Mouse (Mus musculus) forebrain, embryonic 12.5 days (tissue): ENCODE results near the gene Scarf2. TPM values are rescaled to one million over a fixed set of nuclear protein-coding genes. Genes with fewer than 3 reads are reported as not detected.

Experiments used
- ATAC-seq: fragments of 200-750 bp; cut with Nextera tagmentation; 2 replicates; pipeline ENCODE4 v1.8.0; 2017; ENCODE audit warnings: moderate TSS enrichment; ENCODE audit not compliant: low FRiP score
- H3K27ac ChIP-seq: fragments of 300-500 bp; sonication (generic); 2 replicates; pipeline ENCODE4 v1.5.1; 2016; ENCODE audit warnings: mild to moderate bottlenecking
- H3K27me3 ChIP-seq: fragments of 300-500 bp; sonication (generic); 2 replicates; pipeline ENCODE4 v1.6.1; 2016; ENCODE audit warnings: mild to moderate bottlenecking
- H3K36me3 ChIP-seq: fragments of 300-500 bp; sonication (generic); replicated peaks from 2 replicates; pipeline ENCODE4 v1.6.1; 2016; ENCODE audit warnings: mild to moderate bottlenecking
- H3K4me1 ChIP-seq: fragments of 300-500 bp; sonication (generic); 2 replicates; pipeline ENCODE4 v1.6.1; 2016
- H3K4me2 ChIP-seq: fragments of 300-500 bp; sonication (generic); 2 replicates; pipeline ENCODE4 v1.6.1; 2016; ENCODE audit warnings: mild to moderate bottlenecking, moderate library complexity
- H3K4me3 ChIP-seq: fragments of 300-500 bp; sonication (generic); replicated peaks from 2 replicates; pipeline ENCODE4 v1.5.1; 2016; ENCODE audit warnings: mild to moderate bottlenecking
- H3K9ac ChIP-seq: fragments of 300-500 bp; sonication (generic); 2 replicates; pipeline ENCODE4 v1.6.1; 2016; ENCODE audit warnings: mild to moderate bottlenecking
- H3K9me3 ChIP-seq: fragments of 300-500 bp; sonication (generic); 2 replicates; pipeline ENCODE4 v1.6.1; 2016
- WGBS: fragments of 180-500 bp; shearing (Covaris S2); methylation state at CpG from one replicate; pipeline ENCODE4 v1.1.7; 2016; 5-methylcytosine and 5-hydroxymethylcytosine counted together
- polyA plus RNA-seq: library from polyadenylated mRNA; unstranded; fragments of >200 nt; fragmentation: Nextera tagmentation; extraction: Ambion mirVana; gene quantifications from 2 replicates; pipeline ENCODE4 v1.2.1, GENCODE M21; 2016

Scarf2 gene
- polyA plus RNA-seq, 1 experiment from 2014 or later: 7.3 TPM

DNA sequence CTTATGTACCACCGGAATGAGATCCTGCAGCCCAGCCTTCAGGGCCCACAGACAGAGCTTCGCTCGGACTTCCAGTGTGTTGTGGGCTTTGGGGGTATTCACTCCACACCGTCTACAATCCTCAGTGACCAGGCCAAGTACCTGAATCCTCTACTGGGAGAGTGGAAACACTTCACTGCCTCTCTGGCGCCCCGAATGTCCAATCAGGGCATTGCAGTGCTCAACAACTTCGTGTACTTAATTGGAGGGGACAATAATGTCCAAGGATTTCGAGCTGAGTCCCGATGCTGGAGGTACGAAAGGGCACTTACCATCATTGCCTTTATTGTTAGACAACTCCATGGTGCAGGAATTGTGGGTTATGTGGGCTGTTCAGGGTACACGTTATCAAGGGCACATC is 20.3 kb upstream of the Scarf2 start:
- Histone ChIP-seq H3K4me2 (no peak overlapping the region), H3K27me3 (no peaks in the 10 kb centered on the region), H3K4me3 (no peak overlapping the region), H3K36me3 (peaks cover 70% of the 10 kb centered on the region), H3K27ac (no peak overlapping the region), H3K9ac (no peak overlapping the region), H3K9me3 (no peaks in the 10 kb centered on the region), H3K4me1 (no peaks in the 10 kb centered on the region)
- no peak for ATAC-seq
- 65% methylated on average over 11 of the region's 11 CpGs for WGBS

DNA sequence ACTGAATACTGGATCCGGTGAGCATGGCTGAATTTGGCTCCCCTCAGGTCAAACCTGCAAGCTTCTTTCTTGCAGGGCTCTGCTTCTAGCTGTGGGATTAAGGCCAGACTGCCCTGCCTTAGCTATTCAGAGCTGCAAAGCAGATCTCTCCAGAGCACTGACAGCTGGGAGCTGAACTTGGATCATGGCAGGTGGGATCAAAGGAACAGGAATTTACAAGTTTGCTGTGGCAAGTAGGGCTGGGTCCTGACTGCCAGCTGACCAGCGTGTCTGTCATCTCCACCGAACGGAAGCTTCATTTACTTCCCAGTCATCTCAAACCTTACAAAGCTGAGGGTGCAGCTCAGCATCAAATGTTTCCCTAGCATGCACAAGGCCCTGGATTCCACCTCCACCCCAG is 18.9 kb upstream of the Scarf2 start:
- Histone ChIP-seq H3K4me1 (no peaks in the 10 kb centered on the region), H3K9ac (no peak overlapping the region), H3K27ac (no peak overlapping the region), H3K36me3 (peaks cover 65% of the 10 kb centered on the region), H3K4me2 (no peak overlapping the region), H3K4me3 (no peak overlapping the region), H3K27me3 (no peaks in the 10 kb centered on the region), H3K9me3 (no peaks in the 10 kb centered on the region)
- 85% methylated on average over 4 of the region's 4 CpGs for WGBS
- no peak for ATAC-seq

DNA sequence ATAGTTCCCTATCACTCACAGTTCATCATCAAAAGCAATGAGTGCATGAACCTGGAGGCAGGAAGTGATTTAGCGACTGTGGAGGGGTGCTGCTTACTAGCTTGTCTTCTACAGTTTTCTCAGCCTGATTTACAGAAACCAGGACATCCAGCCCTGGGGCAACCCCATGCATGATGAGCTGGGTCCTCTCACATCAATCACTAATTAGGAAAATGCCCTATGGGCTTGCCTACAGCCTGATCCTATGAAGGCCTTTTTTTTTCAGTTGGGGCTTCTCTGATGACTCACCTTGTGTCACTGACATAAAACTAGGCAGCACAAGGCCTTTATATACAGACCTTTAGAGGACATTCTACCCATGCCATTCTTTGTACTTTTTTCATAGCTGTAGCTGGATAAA is 17.4 kb upstream of the Scarf2 start:
- no peaks in the 10 kb centered on the region for H3K27me3 ChIP-seq
- ATAC-seq: no peak
- no peak overlapping the region for H3K27ac ChIP-seq
- no peaks in the 10 kb centered on the region for H3K4me1 ChIP-seq
- H3K9ac ChIP-seq: no peak overlapping the region
- no peak overlapping the region for H3K4me3 ChIP-seq
- peaks cover 70% of the 10 kb centered on the region for H3K36me3 ChIP-seq
- H3K9me3 ChIP-seq: no peaks in the 10 kb centered on the region
- 85% methylated on average over 1 of the region's 1 CpGs for WGBS
- H3K4me2 ChIP-seq: no peak overlapping the region

DNA sequence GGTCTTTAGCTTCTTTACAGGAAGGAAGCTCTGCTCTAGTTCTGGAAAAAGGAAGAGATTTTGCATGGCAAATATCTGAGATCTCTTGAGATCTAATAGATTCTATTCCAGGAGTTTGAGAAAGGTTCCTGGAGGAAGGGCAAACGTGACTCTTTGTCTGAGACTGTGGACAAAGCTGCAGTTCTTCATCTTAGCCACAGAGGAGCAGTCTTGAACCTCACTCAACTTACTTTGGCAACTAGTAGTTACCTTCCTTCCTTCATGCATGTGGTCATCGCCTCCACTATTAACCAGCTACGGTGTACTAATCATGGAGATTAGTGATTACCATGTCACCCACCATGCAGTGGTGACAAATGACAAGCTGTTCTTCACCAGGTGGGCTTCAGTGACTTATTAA is 11.7 kb upstream of the Scarf2 start:
- Histone ChIP-seq H3K9ac (no peak overlapping the region), H3K4me3 (no peak overlapping the region), H3K4me1 (no peaks in the 10 kb centered on the region), H3K27me3 (no peaks in the 10 kb centered on the region), H3K36me3 (peaks cover 74% of the 10 kb centered on the region), H3K4me2 (no peak overlapping the region), H3K27ac (no peak overlapping the region), H3K9me3 (no peaks in the 10 kb centered on the region)
- no peak for ATAC-seq
- 55% methylated on average over 3 of the region's 3 CpGs for WGBS

DNA sequence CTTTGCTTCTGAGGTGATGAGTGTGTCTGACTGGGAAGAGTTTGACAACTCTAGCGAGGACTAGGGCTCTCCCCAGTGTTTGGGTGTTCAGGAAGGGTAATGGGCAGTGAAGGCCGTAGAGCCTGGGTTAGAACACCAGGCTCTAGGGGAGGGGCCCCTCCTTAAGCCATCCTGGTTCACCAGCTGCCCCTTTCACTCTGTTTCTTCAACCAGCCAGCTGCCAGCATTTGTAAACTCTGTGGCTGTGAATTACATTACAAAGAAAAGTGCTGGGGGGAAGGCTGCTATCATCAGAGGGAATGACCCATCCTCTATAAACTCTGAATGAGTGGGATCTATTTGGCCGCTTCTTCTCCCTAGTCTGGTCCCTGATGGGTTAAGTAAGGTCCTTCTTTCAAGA is 4.4 kb upstream of the Scarf2 start:
- H3K27ac ChIP-seq: no peak overlapping the region
- no peak overlapping the region for H3K4me3 ChIP-seq
- H3K4me2 ChIP-seq: no peak overlapping the region
- H3K27me3 ChIP-seq: peaks cover 30% of the 10 kb centered on the region
- H3K4me1 ChIP-seq: peaks cover 11% of the 10 kb centered on the region
- no peak for ATAC-seq
- 71% methylated on average over 3 of the region's 3 CpGs for WGBS
- H3K9ac ChIP-seq: no peak overlapping the region
- H3K9me3 ChIP-seq: no peaks in the 10 kb centered on the region
- peaks cover 52% of the 10 kb centered on the region for H3K36me3 ChIP-seq

DNA sequence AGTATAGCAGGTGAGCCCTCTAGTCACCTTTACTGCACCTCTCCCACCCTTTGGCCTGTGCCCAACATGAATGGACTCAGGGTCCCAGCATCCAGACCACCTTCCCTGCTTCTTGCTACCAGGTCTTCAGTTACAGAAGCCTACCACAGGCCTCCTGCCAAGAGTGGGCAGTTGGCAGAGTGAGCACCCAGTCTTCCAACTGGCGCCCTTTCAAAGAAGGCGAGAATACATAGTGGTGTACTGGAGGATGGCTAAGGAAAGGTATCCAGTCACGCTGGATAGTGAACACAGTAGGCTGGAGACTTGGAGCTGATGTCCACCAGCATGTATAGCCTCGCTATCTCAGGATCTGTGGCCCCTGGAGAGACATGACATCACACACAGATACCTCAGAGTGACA is 3.0 kb upstream of the Scarf2 start:
- peaks cover 43% of the 10 kb centered on the region for H3K27me3 ChIP-seq
- WGBS: 86% methylated on average over 4 of the region's 4 CpGs
- no peak overlapping the region for H3K27ac ChIP-seq
- H3K9me3 ChIP-seq: no peaks in the 10 kb centered on the region
- H3K9ac ChIP-seq: no peak overlapping the region
- peaks cover 22% of the 10 kb centered on the region for H3K4me1 ChIP-seq
- no peak overlapping the region for H3K4me2 ChIP-seq
- no peak for ATAC-seq
- peaks cover 45% of the 10 kb centered on the region for H3K36me3 ChIP-seq
- H3K4me3 ChIP-seq: no peak overlapping the region

DNA sequence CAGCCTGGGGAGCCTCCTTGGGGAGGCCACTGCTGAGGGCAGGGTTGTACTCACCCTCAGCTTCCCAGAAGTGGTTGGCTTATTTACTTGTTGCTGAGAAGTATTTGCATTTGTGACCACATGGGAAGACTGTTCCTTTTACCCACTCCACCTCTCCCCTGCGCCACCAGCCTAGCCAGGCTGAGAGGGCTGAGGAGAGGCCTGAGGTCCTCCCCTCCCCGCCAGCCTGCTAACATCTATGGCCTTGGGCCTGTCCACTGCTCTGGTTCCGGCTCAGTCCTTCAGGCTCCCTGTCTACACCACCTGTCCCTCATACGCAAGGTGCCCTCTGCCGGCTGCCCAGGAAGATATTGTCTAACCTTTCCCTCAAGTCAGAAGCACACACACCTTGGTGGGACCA is 1.4 kb upstream of the Scarf2 start:
- Histone ChIP-seq H3K9me3 (no peaks in the 10 kb centered on the region), H3K27ac (no peak overlapping the region), H3K4me3 (no peak overlapping the region), H3K4me1 (peaks cover 22% of the 10 kb centered on the region), H3K4me2 (no peak overlapping the region), H3K27me3 (peaks cover 59% of the 10 kb centered on the region), H3K36me3 (peaks cover 31% of the 10 kb centered on the region), H3K9ac (no peak overlapping the region)
- WGBS: 61% methylated on average over 5 of the region's 5 CpGs
- ATAC-seq: no peak

DNA sequence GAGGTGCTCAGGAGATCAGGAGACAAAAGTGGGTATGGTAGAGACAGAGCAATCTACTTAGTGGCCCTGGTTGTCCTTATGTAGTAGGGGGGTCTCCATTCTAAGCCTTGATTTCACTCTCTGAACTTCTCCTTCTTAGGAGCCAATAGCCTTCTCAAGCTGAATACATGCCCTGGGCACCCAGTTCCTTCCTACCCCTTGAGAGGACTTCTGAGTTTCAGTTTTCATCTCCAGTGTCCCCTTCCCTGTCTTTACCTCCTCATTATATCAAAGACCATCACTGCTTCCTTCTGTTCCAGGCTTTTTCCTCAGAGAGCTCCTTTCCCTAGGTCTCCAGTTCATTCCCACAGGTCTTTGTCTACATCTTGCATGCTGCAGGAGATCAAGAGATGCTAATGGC is 563 bp upstream of the Scarf2 start:
- Histone ChIP-seq H3K4me2 (peak overlapping the region; percentile 86), H3K4me1 (peaks cover 22% of the 10 kb centered on the region), H3K9me3 (no peaks in the 10 kb centered on the region), H3K27ac (no peak overlapping the region), H3K36me3 (peaks cover 23% of the 10 kb centered on the region), H3K9ac (peak overlapping the region; percentile 70; the same call in 1 of the 2 replicates), H3K27me3 (peaks cover 68% of the 10 kb centered on the region), H3K4me3 (peak overlapping the region; percentile 50)
- ATAC-seq: no peak

DNA sequence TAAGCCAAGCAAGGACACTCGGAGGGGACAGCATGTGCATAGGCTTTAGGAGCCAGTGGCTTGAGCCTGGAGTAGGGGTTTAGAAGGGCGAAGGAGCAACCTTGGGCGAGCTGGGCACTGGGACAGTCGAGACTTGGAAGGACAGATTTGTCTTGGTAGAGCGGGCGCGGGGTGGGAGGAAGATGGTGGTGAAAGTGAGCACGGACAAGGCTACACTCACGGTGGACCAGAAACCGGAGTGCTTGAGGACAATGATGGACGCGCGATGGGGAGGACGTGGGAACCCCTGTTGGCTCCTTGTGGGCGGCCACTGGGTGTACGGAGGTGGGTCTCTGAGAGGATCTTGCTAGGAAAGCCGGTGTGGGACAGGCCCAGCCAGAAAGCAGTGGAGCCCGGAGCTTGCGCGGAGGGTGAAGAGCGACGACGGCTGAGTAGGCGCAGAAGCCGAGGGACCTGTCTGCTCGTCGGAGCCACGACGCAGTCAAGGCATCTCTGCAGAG is 780 bp downstream of the Scarf2 start:
- 4% methylated on average over 29 of the region's 29 CpGs for WGBS

DNA sequence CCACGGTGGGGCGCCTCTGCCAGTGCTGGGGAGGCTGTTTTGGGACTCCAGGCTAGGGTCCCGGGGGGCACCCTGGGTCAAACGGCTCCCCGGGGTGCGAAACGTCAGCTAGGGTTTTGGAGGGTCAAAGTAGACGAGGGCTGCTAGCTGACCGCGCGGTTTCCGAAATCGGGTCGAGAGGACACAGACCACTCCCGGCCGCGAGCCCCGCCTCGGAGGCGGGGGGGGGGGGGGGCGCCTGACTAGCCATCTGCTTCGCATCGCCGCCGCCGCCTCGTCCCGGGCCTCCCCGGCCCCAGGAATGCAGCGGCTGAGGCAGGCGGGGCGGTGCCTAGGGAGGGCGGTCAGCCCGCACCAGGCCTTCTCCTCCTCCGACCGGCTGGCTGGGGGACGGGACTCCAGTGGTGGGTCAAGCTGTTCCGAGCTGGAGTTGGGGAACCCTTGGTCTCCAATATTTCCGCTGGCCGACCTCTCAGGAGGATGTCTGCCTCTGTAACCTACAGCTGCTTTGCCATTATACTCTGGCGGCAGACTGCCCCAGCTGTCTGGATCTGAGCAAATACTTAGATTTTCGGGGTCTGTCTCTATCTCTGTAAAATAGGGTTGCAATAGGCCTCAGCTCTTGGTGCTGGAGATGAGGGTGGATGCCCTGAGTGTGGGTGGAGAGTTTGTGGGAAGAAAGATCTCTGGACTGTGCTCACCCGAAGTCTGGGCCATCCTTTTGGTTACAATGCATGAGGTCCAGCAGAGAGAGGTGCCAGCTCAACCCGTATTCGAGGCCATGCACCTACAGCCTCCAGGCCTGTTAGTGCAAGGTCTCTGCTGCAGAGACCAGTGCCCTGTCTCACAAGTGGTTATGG is 1.5 kb downstream of the Scarf2 start:
- Histone ChIP-seq H3K4me3 (peak overlapping the region; percentile 50), H3K36me3 (0 out of 2 replicates have a peak, but pooled peaks cover 5% of the 10 kb centered on the region), H3K27ac (0 out of 2 replicates have a peak overlapping the region, but pooled peaks have one; percentile 11), H3K4me1 (peaks cover 39% of the 10 kb centered on the region), H3K9ac (peak overlapping the region; percentile 34; the same call in 1 of the 2 replicates), H3K4me2 (peak overlapping the region; percentile 86), H3K9me3 (no peaks in the 10 kb centered on the region), H3K27me3 (peaks cover 88% of the 10 kb centered on the region)
- 3% methylated on average over 37 of the region's 45 CpGs for WGBS
- 0 out of 2 replicates have a peak, but pooled peaks have one; percentile 20 for ATAC-seq

More for the DNA sequence above, 780 bp downstream of the Scarf2 start:
- Histone ChIP-seq H3K27me3 (peaks cover 82% of the 10 kb centered on the region), H3K27ac (0 out of 2 replicates have a peak overlapping the region, but pooled peaks have one; percentile 11), H3K9ac (peak overlapping the region; percentile 70; the same call in 1 of the 2 replicates), H3K4me3 (peak overlapping the region; percentile 50), H3K4me2 (peak overlapping the region; percentile 86), H3K4me1 (peaks cover 32% of the 10 kb centered on the region), H3K36me3 (peaks cover 10% of the 10 kb centered on the region), H3K9me3 (no peaks in the 10 kb centered on the region)
- no peak for ATAC-seq

DNA sequence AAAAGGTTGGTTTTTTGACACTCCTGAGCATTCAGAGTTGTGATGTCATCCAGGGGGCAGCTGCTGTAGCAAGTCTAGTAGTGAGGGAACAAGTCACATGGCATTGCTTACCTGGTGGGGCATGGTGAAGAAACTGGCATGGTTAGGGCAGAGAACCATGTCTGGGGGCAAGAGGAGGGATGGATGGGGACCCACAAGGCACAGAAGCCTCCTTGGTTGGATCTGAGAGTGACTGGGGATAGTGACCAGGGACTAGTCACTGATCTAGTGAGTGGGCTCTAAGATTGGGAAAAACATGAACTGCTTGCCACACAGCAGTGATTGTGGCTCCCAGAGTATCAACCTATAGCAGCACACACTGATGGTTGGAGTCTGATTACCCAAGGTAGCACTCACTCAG is 2.5 kb downstream of the Scarf2 start:
- Histone ChIP-seq H3K4me2 (no peak overlapping the region), H3K27me3 (peaks cover 99% of the 10 kb centered on the region), H3K27ac (no peak overlapping the region), H3K9me3 (no peaks in the 10 kb centered on the region), H3K9ac (no peak overlapping the region), H3K4me3 (no peak overlapping the region), H3K4me1 (peaks cover 49% of the 10 kb centered on the region), H3K36me3 (no peaks in the 10 kb centered on the region)
- ATAC-seq: no peak

DNA sequence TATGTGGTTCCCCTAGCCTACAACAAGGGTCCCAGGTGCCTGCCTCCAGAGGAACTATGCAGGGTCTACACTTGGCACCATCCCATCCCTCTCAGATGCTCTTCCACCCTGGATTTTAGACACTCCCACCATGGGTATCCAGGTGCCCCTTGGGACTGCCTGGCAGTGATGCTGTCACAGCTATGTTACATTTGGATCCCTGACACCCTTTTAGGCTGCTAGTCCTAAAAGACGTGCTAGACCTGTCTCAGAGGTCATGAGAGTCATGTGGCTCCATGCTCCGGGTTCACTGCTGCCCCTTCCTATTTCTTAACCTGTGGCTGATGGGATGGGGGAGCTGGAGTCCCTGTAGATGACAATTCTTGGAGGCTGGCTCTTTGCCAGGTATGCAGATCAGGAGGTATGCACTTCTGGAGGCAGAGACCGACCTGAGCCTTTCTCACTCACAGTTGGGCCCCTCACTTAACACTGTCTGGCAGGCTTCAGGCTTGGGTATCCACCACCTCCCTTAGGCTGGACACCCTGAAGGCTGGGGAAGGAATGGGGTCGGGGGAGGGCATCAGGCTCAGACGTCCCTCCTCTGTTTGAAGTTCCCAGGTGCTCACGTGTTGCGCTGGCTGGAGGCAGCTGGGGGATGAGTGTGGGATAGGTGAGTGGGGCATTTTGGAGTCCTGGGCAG is 4.8 kb downstream of the Scarf2 start:
- H3K27me3 ChIP-seq: peaks cover 100% of the 10 kb centered on the region
- no peak overlapping the region for H3K27ac ChIP-seq
- H3K4me2 ChIP-seq: no peak overlapping the region
- H3K4me3 ChIP-seq: no peak overlapping the region
- no peaks in the 10 kb centered on the region for H3K9me3 ChIP-seq
- no peaks in the 10 kb centered on the region for H3K36me3 ChIP-seq
- no peak for ATAC-seq
- H3K9ac ChIP-seq: no peak overlapping the region
- H3K4me1 ChIP-seq: peaks cover 62% of the 10 kb centered on the region
- 6% methylated on average over 7 of the region's 7 CpGs for WGBS
